In the genomic region with DNA sequence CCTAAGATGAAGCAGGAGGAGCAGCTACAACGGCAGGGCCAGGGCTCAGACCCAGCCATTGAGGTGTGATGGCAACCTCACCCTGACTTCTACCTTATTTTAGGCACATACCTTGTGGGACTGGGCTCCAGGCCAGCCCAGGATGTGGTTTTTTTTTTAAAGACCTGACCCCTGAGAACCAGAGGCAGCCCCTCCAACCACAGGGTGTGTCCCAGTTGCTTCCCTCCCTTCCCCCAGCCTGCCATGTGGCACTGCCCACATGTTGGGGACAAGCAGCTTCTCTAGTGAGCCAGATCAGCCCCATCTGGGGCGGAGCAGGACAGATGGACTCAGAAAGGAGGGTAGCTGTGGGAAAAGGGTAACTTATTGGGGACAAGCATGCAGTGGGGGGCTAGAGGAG, we compare ENCODE assay signal across 21 mouse cellular contexts. TPM values are rescaled to one million over a fixed set of nuclear protein-coding genes. Genes with fewer than 3 reads are reported as not detected.
DNase-seq lines count a peak whose midpoint lies in the region; ATAC-seq and TF ChIP-seq lines count a peak whose summit lies in the region.
"Had no signal": no experiment of that assay in that cellular context is flagged by ENCODE, and none has a peak within 500 bp of the region (broad histone marks: within the 10 kb centered on the region; RNA-seq: fewer than 3 reads in every experiment).

No protein-coding gene starts in this region.

- H3K36me3 ChIP-seq in liver, postnatal 0 days (replicated peaks; ENCODE audit: insufficient read depth, low read length) = peaks cover 33% of the 10 kb centered on the region
- H3K36me3 ChIP-seq in G1E (replicated peaks) = peaks cover 75% of the 10 kb centered on the region
- H3K36me3 ChIP-seq in embryonic facial prominence, embryonic 10.5 days (replicated peaks) = peaks cover 60% of the 10 kb centered on the region

- H3K4me2 ChIP-seq in liver, postnatal 0 days (ENCODE audit: low read depth, low read length) = no peak overlapping the region
- H3K4me2 ChIP-seq: forebrain, embryonic 13.5 days; hindbrain, embryonic 13.5 days; neural tube, embryonic 13.5 days had no signal

- TF ChIP-seq CTCF in liver, postnatal 0 days (IDR thresholded peaks at IDR 0.05; ENCODE audit: low read depth) = no peak
- no peak for TF ChIP-seq CTCF in G1E (IDR thresholded peaks at IDR 0.05; ENCODE audit: low read depth, low read length)

- H3K9me3 ChIP-seq in liver, postnatal 0 days (ENCODE audit: low read length) = no peaks in the 10 kb centered on the region
- no peaks in the 10 kb centered on the region for H3K9me3 ChIP-seq in G1E (replicated peaks)
- no peaks in the 10 kb centered on the region for H3K9me3 ChIP-seq in embryonic facial prominence, embryonic 10.5 days
- H3K9me3 ChIP-seq: forebrain, embryonic 13.5 days; heart, embryonic 10.5 days; hindbrain, embryonic 13.5 days; neural tube, embryonic 13.5 days had no signal

- no peak for ATAC-seq in liver, postnatal 0 days
- ATAC-seq in G1E (ENCODE audit: extremely low read depth, insufficient number of reproducible peaks, low FRiP score, poor library complexity, severe bottlenecking) = no peak
- ATAC-seq in megakaryocyte, adult 5-6 weeks (ENCODE audit: poor library complexity, severe bottlenecking) = peak; percentile 16; the same call in 1 of the 2 replicates
- ATAC-seq in inflammation-experienced regulatory T-cells, adult 6 months = no peak
- ATAC-seq: forebrain, embryonic 13.5 days had no signal

- peak; percentile 32 for DNase-seq in liver
- no peak for DNase-seq in liver, postnatal 0 days
- no peak for DNase-seq in G1E (ENCODE audit: low spot score)
- DNase-seq in embryonic facial prominence, embryonic 10.5 days (ENCODE audit: low spot score) = no peak
- no peak for DNase-seq in lung, postnatal 14 days
- DNase-seq: adrenal gland, postnatal 25 days; cerebellum, adult 9-10 months; embryo, embryonic 11 days; gastrocnemius, postnatal 36 days; heart, postnatal 10 days; kidney, adult 18-20 months; kidney, postnatal 14 days; lung, postnatal 10 days; thymus, postnatal 25 days had no signal

- H3K27ac ChIP-seq in liver, postnatal 0 days (ENCODE audit: low read depth) = no peak overlapping the region
- H3K27ac ChIP-seq in embryonic facial prominence, embryonic 10.5 days (replicated peaks) = no peak overlapping the region
- H3K27ac ChIP-seq: forebrain, embryonic 13.5 days; heart, embryonic 10.5 days; hindbrain, embryonic 13.5 days; neural tube, embryonic 13.5 days had no signal

- no peak for TF ChIP-seq EP300 in liver, postnatal 0 days (IDR thresholded peaks at IDR 0.05; ENCODE audit: low read depth)

- H3K27me3 ChIP-seq in liver, postnatal 0 days (ENCODE audit: insufficient read depth, low read length) = no peaks in the 10 kb centered on the region
- no peaks in the 10 kb centered on the region for H3K27me3 ChIP-seq in G1E (ENCODE audit: insufficient read depth, low read length)
- no peaks in the 10 kb centered on the region for H3K27me3 ChIP-seq in embryonic facial prominence, embryonic 10.5 days (replicated peaks; ENCODE audit: low read depth, poor library complexity, severe bottlenecking)
- H3K27me3 ChIP-seq: CH12.LX; neural tube, embryonic 13.5 days had no signal

- H3K9ac ChIP-seq in liver, postnatal 0 days (replicated peaks) = no peak overlapping the region
- H3K9ac ChIP-seq: forebrain, embryonic 13.5 days; hindbrain, embryonic 13.5 days; neural tube, embryonic 13.5 days had no signal

- WGBS in liver, postnatal 0 days (ENCODE audit: insufficient replicate concordance) = 52% methylated on average over 2 of the region's 2 CpGs
- WGBS in embryonic facial prominence, embryonic 10.5 days = 90% methylated on average over 2 of the region's 2 CpGs

- H3K4me1 ChIP-seq in liver, postnatal 0 days (ENCODE audit: insufficient read depth) = peaks cover 30% of the 10 kb centered on the region
- peaks cover 93% of the 10 kb centered on the region for H3K4me1 ChIP-seq in G1E (ENCODE audit: insufficient read depth, low read depth, low read length)
- H3K4me1 ChIP-seq in embryonic facial prominence, embryonic 10.5 days = peaks cover 34% of the 10 kb centered on the region

- no peak overlapping the region for H3K4me3 ChIP-seq in liver, postnatal 0 days (ENCODE audit: low read depth, low read length)
- peak overlapping the region; percentile 66; the same call in 1 of the 2 replicates for H3K4me3 ChIP-seq in G1E (ENCODE audit: low read depth, low read length)
- H3K4me3 ChIP-seq in embryonic facial prominence, embryonic 10.5 days = peak overlapping the region; percentile 12; the same call in 1 of the 2 replicates
- H3K4me3 ChIP-seq: forebrain, embryonic 13.5 days; heart, embryonic 10.5 days; hindbrain, embryonic 13.5 days; neural tube, embryonic 13.5 days had no signal

RNA-seq across cellular contexts. Expression of a gene that starts 2.4 kb away (rescaled TPM):
- polyA plus RNA-seq in liver, postnatal 0 days (2015; fragmentation: Nextera tagmentation; extraction: Ambion mirVana) = 2.0 and 2.5 TPM in 2 replicates
- total RNA-seq in G1E (2014; fragmentation: Nextera tagmentation) (1.1 TPM in 1 of 2 replicates, not detected in the other), G1E (2017) (5.4 and 6.0 TPM in 2 replicates)
- 14.2 and 16.0 TPM in 2 replicates for polyA plus RNA-seq in G1E (2012)
- polyA plus RNA-seq in embryonic facial prominence, embryonic 10.5 days (2016; fragmentation: Nextera tagmentation; extraction: Ambion mirVana) = 3.1 and 3.8 TPM in 2 replicates
- total RNA-seq in megakaryocyte, adult 5-6 weeks (2015) = 1.4 and 1.8 TPM in 2 replicates
- 0.81 and 3.2 TPM in 2 replicates for total RNA-seq in megakaryocyte, adult 5-6 weeks (2017)
- 10 to 100 TPM in 1 of 3 experiments, 1 to 10 TPM in 2; 3.2 to 22.7 (median 3.4) TPM for polyA plus RNA-seq in inflammation-experienced regulatory T-cells, adult 6 months (2017; shearing (Covaris generic))

RNA-seq across cellular contexts. Expression of a gene that starts 2.6 kb away (rescaled TPM):
- polyA plus RNA-seq in liver, postnatal 0 days (2015; fragmentation: Nextera tagmentation; extraction: Ambion mirVana) = 8.0 and 9.5 TPM in 2 replicates
- total RNA-seq in G1E (2014; fragmentation: Nextera tagmentation) (24.7 and 26.3 TPM in 2 replicates), G1E (2017) (40.1 and 42.5 TPM in 2 replicates)
- polyA plus RNA-seq in G1E (2012) = 111 and 114 TPM in 2 replicates
- 28.9 and 30.1 TPM in 2 replicates for polyA plus RNA-seq in embryonic facial prominence, embryonic 10.5 days (2016; fragmentation: Nextera tagmentation; extraction: Ambion mirVana)
- 17.1 and 18.0 TPM in 2 replicates for total RNA-seq in megakaryocyte, adult 5-6 weeks (2015)
- 29.3 and 32.0 TPM in 2 replicates for total RNA-seq in megakaryocyte, adult 5-6 weeks (2017)
- polyA plus RNA-seq in inflammation-experienced regulatory T-cells, adult 6 months (2017; shearing (Covaris generic)) = 10 to 100 TPM; 20.3 to 25.7 (median 20.4) TPM

RNA-seq across cellular contexts. Expression of a gene that starts 6.6 kb away (rescaled TPM):
- polyA plus RNA-seq in liver, postnatal 0 days (2015; fragmentation: Nextera tagmentation; extraction: Ambion mirVana) = 20.2 and 22.3 TPM in 2 replicates
- total RNA-seq in G1E (2014; fragmentation: Nextera tagmentation) = 70.3 and 75.7 TPM in 2 replicates
- total RNA-seq in G1E (2017) = 38.8 and 47.0 TPM in 2 replicates
- polyA plus RNA-seq in G1E (2012) = 156 and 180 TPM in 2 replicates
- 46.7 and 47.3 TPM in 2 replicates for polyA plus RNA-seq in embryonic facial prominence, embryonic 10.5 days (2016; fragmentation: Nextera tagmentation; extraction: Ambion mirVana)
- 19.5 and 23.3 TPM in 2 replicates for total RNA-seq in megakaryocyte, adult 5-6 weeks (2015)
- total RNA-seq in megakaryocyte, adult 5-6 weeks (2017) = 28.9 and 29.8 TPM in 2 replicates
- polyA plus RNA-seq in inflammation-experienced regulatory T-cells, adult 6 months (2017; shearing (Covaris generic)) = 10 to 100 TPM; 11.3 to 26.1 (median 20.0) TPM

RNA-seq across cellular contexts. Expression of a gene that starts 14.9 kb away (rescaled TPM):
- 43.0 and 45.7 TPM in 2 replicates for polyA plus RNA-seq in liver, postnatal 0 days (2015; fragmentation: Nextera tagmentation; extraction: Ambion mirVana)
- 183 and 186 TPM in 2 replicates for total RNA-seq in G1E (2014; fragmentation: Nextera tagmentation)
- total RNA-seq in G1E (2017) = 166 and 177 TPM in 2 replicates
- 67.7 and 76.9 TPM in 2 replicates for polyA plus RNA-seq in G1E (2012)
- 212 and 216 TPM in 2 replicates for polyA plus RNA-seq in embryonic facial prominence, embryonic 10.5 days (2016; fragmentation: Nextera tagmentation; extraction: Ambion mirVana)
- 47.3 and 53.3 TPM in 2 replicates for total RNA-seq in megakaryocyte, adult 5-6 weeks (2015)
- total RNA-seq in megakaryocyte, adult 5-6 weeks (2017) = 98.8 and 106 TPM in 2 replicates
- polyA plus RNA-seq in inflammation-experienced regulatory T-cells, adult 6 months (2017; shearing (Covaris generic)) = 10 to 100 TPM; 78.8 to 96.7 (median 81.2) TPM

RNA-seq across cellular contexts. Expression of a gene that starts 26.9 kb away (rescaled TPM):
- polyA plus RNA-seq in liver, postnatal 0 days (2015; fragmentation: Nextera tagmentation; extraction: Ambion mirVana) = 9.0 and 10.7 TPM in 2 replicates
- 17.8 and 25.6 TPM in 2 replicates for total RNA-seq in G1E (2014; fragmentation: Nextera tagmentation)
- total RNA-seq in G1E (2017) = 32.3 and 37.3 TPM in 2 replicates
- polyA plus RNA-seq in G1E (2012) = 60.9 and 74.1 TPM in 2 replicates
- polyA plus RNA-seq in embryonic facial prominence, embryonic 10.5 days (2016; fragmentation: Nextera tagmentation; extraction: Ambion mirVana) = 45.2 and 47.8 TPM in 2 replicates
- total RNA-seq in megakaryocyte, adult 5-6 weeks (2015) = 1.7 and 2.9 TPM in 2 replicates
- total RNA-seq in megakaryocyte, adult 5-6 weeks (2017) = 8.8 and 9.9 TPM in 2 replicates
- polyA plus RNA-seq in inflammation-experienced regulatory T-cells, adult 6 months (2017; shearing (Covaris generic)) = 10 to 100 TPM; 17.6 to 38.3 (median 35.3) TPM
